Mouse (Mus musculus) right cerebral cortex, postnatal 10 days (tissue): ENCODE data around the gene Trmt10c.
"Not testable (repeated sequence)": the region's sequence is repeated elsewhere in the genome, so short reads cannot be mapped to it uniquely, and the experiment has no call there.

Experiments
- DNase-seq, 2 experiments: peaks; one replicate each; pipeline ENCODE4 v3.0.0; 2021; ENCODE audit warnings: low spot score in 2 of 2

Gene Trmt10c

GRCm38 (mm10) chr16:56048038-56048437 is 10.4 kb upstream of the Trmt10c start, which contains the start of gene Senp7:
TSS of gene Senp7 (plus strand) at chr16:56048338.
- not testable (repeated sequence) for DNase-seq

GRCm38 (mm10) chr16:56038090-56038489 is 471 bp upstream of the Trmt10c start:
- DNase-seq = no peak

GRCm38 (mm10) chr16:56036501-56036900 is 1.1 kb downstream of the Trmt10c start:
- DNase-seq = no peak

- DNase-seq = no peak
Measured at GRCm38 (mm10) chr16:56034566-56034965, 3.1 kb downstream of the Trmt10c start.

GRCm38 (mm10) chr16:56029661-56030082 is 7.9 kb downstream of the Trmt10c start, which contains the start of gene Pcnp:
TSS of gene Pcnp (minus strand) at chr16:56029739.
- DNase-seq = peak; percentile 99

- no peak for DNase-seq
Measured at GRCm38 (mm10) chr16:56028722-56029551, 8.7 kb downstream of the Trmt10c start.

GRCm38 (mm10) chr16:56027854-56028629 is 9.6 kb downstream of the Trmt10c start:
- no peak for DNase-seq

GRCm38 (mm10) chr16:56019660-56020059 is 18.0 kb downstream of the Trmt10c start:
- no peak for DNase-seq

- no peak for DNase-seq
Measured at GRCm38 (mm10) chr16:56014076-56014475, 23.5 kb downstream of the Trmt10c start.

GRCm38 (mm10) chr16:56012789-56013743 is 24.6 kb downstream of the Trmt10c start:
- no peak for DNase-seq

GRCm38 (mm10) chr16:56008862-56009261 is 28.8 kb downstream of the Trmt10c start:
- no peak for DNase-seq

GRCm38 (mm10) chr16:56006798-56007197 is 30.8 kb downstream of the Trmt10c start:
- DNase-seq = no peak

GRCm38 (mm10) chr16:55994235-55994634 is 43.4 kb downstream of the Trmt10c start:
- no peak for DNase-seq

- no peak for DNase-seq
Measured at GRCm38 (mm10) chr16:55990311-55990710, 47.3 kb downstream of the Trmt10c start.

- DNase-seq = no peak
Measured at GRCm38 (mm10) chr16:55986001-55986400, 51.6 kb downstream of the Trmt10c start.
